Mouse (Mus musculus) liver, embryonic 14.5 days (tissue): ENCODE results near the gene Nop58.

ENCODE experiments used
- CTCF ChIP-seq: IDR thresholded peaks from 2 replicates; pipeline ENCODE4 v1.5.1; 2016; ENCODE audit warnings: antibody characterized with exemption, low read depth, control low read depth
- EP300 ChIP-seq: IDR thresholded peaks from 2 replicates; pipeline ENCODE4 v1.6.1; 2016; ENCODE audit warnings: antibody characterized with exemption, low read depth

DNA sequence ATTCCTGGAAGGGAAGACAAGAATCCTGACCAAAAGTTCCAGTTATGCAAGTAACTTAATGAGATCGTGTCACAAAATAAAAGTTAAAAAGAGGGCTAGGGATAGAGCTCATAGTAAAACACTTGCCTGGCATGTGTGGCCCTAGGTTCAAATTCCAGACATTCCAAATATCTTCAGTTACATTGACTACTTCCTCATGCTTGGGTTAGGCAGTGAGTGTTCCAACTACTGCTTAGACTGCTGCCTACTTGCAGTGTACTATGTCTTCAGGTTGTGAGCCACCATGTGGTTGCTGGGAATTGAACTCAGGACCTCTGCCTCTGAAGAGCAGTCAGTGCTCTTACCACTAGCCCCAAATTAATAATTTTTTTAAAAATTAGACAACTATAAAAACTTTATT lies 2.7 kb downstream of the Nop58 start:
- TF ChIP-seq EP300 (no peak), CTCF (no peak)
